In genomic region chr12:106535628-106536288, GRCm38 (mm10) we compare ENCODE assay signal across 21 mouse cellular contexts.
DNase-seq lines count a peak whose midpoint lies in the region; ATAC-seq lines count a peak whose summit lies in the region.
"Had no signal": no experiment of that assay in that cellular context is flagged by ENCODE, and none has a peak within 500 bp of the region (broad histone marks: within the 10 kb centered on the region; RNA-seq: fewer than 3 reads in every experiment).

No protein-coding gene starts in this region.

- H3K27ac ChIP-seq in hindbrain, embryonic 10.5 days: no peak overlapping the region
- no peak overlapping the region for H3K27ac ChIP-seq in neural tube, embryonic 14.5 days (ENCODE audit: low read depth, low read length)
- no peak overlapping the region for H3K27ac ChIP-seq in embryonic facial prominence, embryonic 10.5 days (replicated peaks)
- H3K27ac ChIP-seq: limb, embryonic 13.5 days; liver, embryonic 14.5 days; lung, embryonic 15.5 days had no signal

- H3K4me2 ChIP-seq in neural tube, embryonic 14.5 days (ENCODE audit: low read depth, low read length): no peak overlapping the region
- H3K4me2 ChIP-seq: heart, embryonic 12.5 days; limb, embryonic 13.5 days; lung, embryonic 15.5 days had no signal

- H3K4me3 ChIP-seq in hindbrain, embryonic 10.5 days: no peak overlapping the region
- H3K4me3 ChIP-seq in neural tube, embryonic 14.5 days (ENCODE audit: low read depth, low read length): no peak overlapping the region
- H3K4me3 ChIP-seq in embryonic facial prominence, embryonic 10.5 days: no peak overlapping the region
- H3K4me3 ChIP-seq: heart, embryonic 12.5 days; limb, embryonic 13.5 days; lung, embryonic 15.5 days had no signal

- no peaks in the 10 kb centered on the region for H3K36me3 ChIP-seq in hindbrain, embryonic 10.5 days
- no peaks in the 10 kb centered on the region for H3K36me3 ChIP-seq in neural tube, embryonic 14.5 days (ENCODE audit: control insufficient read depth, insufficient read depth, low read length)
- H3K36me3 ChIP-seq in embryonic facial prominence, embryonic 10.5 days (replicated peaks): no peaks in the 10 kb centered on the region
- H3K36me3 ChIP-seq: heart, embryonic 12.5 days; limb, embryonic 13.5 days; lung, embryonic 15.5 days had no signal

- H3K9ac ChIP-seq in neural tube, embryonic 14.5 days (replicated peaks; ENCODE audit: low read depth, low read length): no peak overlapping the region
- H3K9ac ChIP-seq: heart, embryonic 12.5 days; limb, embryonic 13.5 days; liver, embryonic 14.5 days; lung, embryonic 15.5 days had no signal

- intact Hi-C loops in heart, postnatal 10 days (cut with DNase I): no loop called here

- H3K4me1 ChIP-seq in hindbrain, embryonic 10.5 days (replicated peaks): peaks cover 21% of the 10 kb centered on the region
- no peaks in the 10 kb centered on the region for H3K4me1 ChIP-seq in neural tube, embryonic 14.5 days (ENCODE audit: control insufficient read depth, insufficient read depth, low read length)
- peaks cover 19% of the 10 kb centered on the region for H3K4me1 ChIP-seq in embryonic facial prominence, embryonic 10.5 days
- H3K4me1 ChIP-seq: heart, embryonic 12.5 days; limb, embryonic 13.5 days; lung, embryonic 15.5 days had no signal

- 28% methylated on average over 8 of the region's 8 CpGs for WGBS in hindbrain, embryonic 10.5 days
- WGBS in neural tube, embryonic 14.5 days: 26% methylated on average over 8 of the region's 8 CpGs
- WGBS in embryonic facial prominence, embryonic 10.5 days: 34% methylated on average over 8 of the region's 8 CpGs

- H3K9me3 ChIP-seq in hindbrain, embryonic 10.5 days: peaks cover 7% of the 10 kb centered on the region; the same call in 1 of the 2 replicates
- H3K9me3 ChIP-seq in neural tube, embryonic 14.5 days (ENCODE audit: control insufficient read depth, low read length): no peaks in the 10 kb centered on the region
- no peaks in the 10 kb centered on the region for H3K9me3 ChIP-seq in embryonic facial prominence, embryonic 10.5 days
- H3K9me3 ChIP-seq: lung, embryonic 15.5 days had no signal

- H3K27me3 ChIP-seq in hindbrain, embryonic 10.5 days (ENCODE audit: insufficient read depth, poor library complexity, severe bottlenecking): peaks cover 20% of the 10 kb centered on the region
- no peaks in the 10 kb centered on the region for H3K27me3 ChIP-seq in neural tube, embryonic 14.5 days (ENCODE audit: control insufficient read depth, insufficient read depth, low read length)
- H3K27me3 ChIP-seq in embryonic facial prominence, embryonic 10.5 days (replicated peaks; ENCODE audit: low read depth, poor library complexity, severe bottlenecking): peaks cover 8% of the 10 kb centered on the region; the same call in 1 of the 2 replicates
- H3K27me3 ChIP-seq: lung, embryonic 15.5 days had no signal

- peak; percentile 77 for DNase-seq in heart, adult 11 months
- DNase-seq in heart, postnatal 10 days: no peak
- peak; percentile 44 for DNase-seq in retina, postnatal 1 day
- no peak for DNase-seq in retina, embryonic 14.5 days (ENCODE audit: low spot score)
- peak; percentile 7 for DNase-seq in hindbrain, embryonic 10.5 days (ENCODE audit: low spot score)
- no peak for DNase-seq in spleen, postnatal 36 days (ENCODE audit: low spot score in 2 of 2)
- DNase-seq in embryonic facial prominence, embryonic 10.5 days (ENCODE audit: low spot score): no peak
- DNase-seq: adrenal gland, postnatal 36 days; cerebellum, adult 18-20 months; cerebellum, postnatal 25 days; kidney, adult 8-10 months; kidney, postnatal 36 days; layer of hippocampus, adult 9-11 months; lung, postnatal 4 days; right cerebral cortex, postnatal 4 days had no signal

- 0 out of 2 replicates have a peak, but pooled peaks have one; percentile 38 for ATAC-seq in neural tube, embryonic 14.5 days (ENCODE audit: low read depth)
- ATAC-seq: inflammation-experienced regulatory T-cells, adult 6 months had no signal

Comparison
In these comparisons a context has a peak if more than half of its experiments do, and no peak if none do; other contexts are left out.
1. DNase-seq: peak in heart, adult 11 months (single experiment), retina, postnatal 1 day (single experiment) and hindbrain, embryonic 10.5 days (single experiment); none in heart, postnatal 10 days (0 of 2), retina, embryonic 14.5 days (single experiment), spleen, postnatal 36 days (0 of 2) and embryonic facial prominence, embryonic 10.5 days (single experiment).